8 mouse cellular contexts compared by ENCODE assay signal in genomic region chr16:38742113-38742658, GRCm38 (mm10). TPM values are rescaled to one million over a fixed set of nuclear protein-coding genes. Genes with fewer than 3 reads are reported as not detected.
DNase-seq lines count a peak whose midpoint lies in the region; ATAC-seq and TF ChIP-seq lines count a peak whose summit lies in the region.

Gene B4galt4, plus strand, starts transcription at chr16:38742264.

- TF ChIP-seq POLR2A in small intestine, adult 2 months (IDR thresholded peaks at IDR 0.05; ENCODE audit: low read depth, low read length), result peak; percentile 75

- no peaks in the 10 kb centered on the region for H3K9me3 ChIP-seq in intestine, embryonic 16.5 days (ENCODE audit: control insufficient read depth, low read length)
- H3K9me3 ChIP-seq in midbrain, embryonic 10.5 days (replicated peaks), result no peaks in the 10 kb centered on the region

- peaks cover 11% of the 10 kb centered on the region; the same call in 1 of the 2 replicates for H3K4me1 ChIP-seq in intestine, embryonic 16.5 days (ENCODE audit: control insufficient read depth, insufficient read depth, low read length)
- peaks cover 13% of the 10 kb centered on the region for H3K4me1 ChIP-seq in midbrain, embryonic 10.5 days
- peaks cover 7% of the 10 kb centered on the region; the same call in 1 of the 2 replicates for H3K4me1 ChIP-seq in small intestine, adult 2 months (ENCODE audit: control insufficient read depth, insufficient read depth, insufficient read length, low read length)

- TF ChIP-seq CTCF in small intestine, adult 2 months (IDR thresholded peaks at IDR 0.05; ENCODE audit: extremely low read depth, insufficient read length, insufficient replicate concordance, low read depth, low read length), result no peak

- intact Hi-C loops in left cerebral cortex, postnatal 36 days (cut with DNase I), result loop anchor here (10.0 kb wide), 1 partner anchor 73 kb away; no protein-coding TSS in a partner anchor

- H3K4me3 ChIP-seq in intestine, embryonic 16.5 days (ENCODE audit: low read length), result peak within 1 kb of the TSS; percentile 80
- peak within 1 kb of the TSS; percentile 82 for H3K4me3 ChIP-seq in midbrain, embryonic 10.5 days
- H3K4me3 ChIP-seq in small intestine, adult 2 months (ENCODE audit: low read depth, low read length), result peak within 1 kb of the TSS; percentile 94

- H3K4me2 ChIP-seq in intestine, embryonic 16.5 days (ENCODE audit: low read depth, low read length), result peak within 1 kb of the TSS; percentile 94

- DNase-seq in adrenal gland, adult 2 months, result peak; percentile 91
- peak; percentile 89 for DNase-seq in embryo, embryonic 11 days
- DNase-seq in gonadal fat pad, adult 2 months (ENCODE audit: low read depth), result no peak
- peak; percentile 81 to 88 for DNase-seq in left cerebral cortex, postnatal 36 days (ENCODE audit: low spot score in 2 of 2)
- peak; percentile 81 for DNase-seq in midbrain, embryonic 10.5 days (ENCODE audit: low spot score)
- no peak for DNase-seq in c-Kit-positive CD71-positive TER-119-positive erythroid progenitor cells, embryonic 14.5 days (ENCODE audit: low spot score)

- no peaks in the 10 kb centered on the region for H3K36me3 ChIP-seq in intestine, embryonic 16.5 days (ENCODE audit: control insufficient read depth, insufficient read depth, low read length)
- H3K36me3 ChIP-seq in midbrain, embryonic 10.5 days, result no peaks in the 10 kb centered on the region
- H3K36me3 ChIP-seq in small intestine, adult 2 months (ENCODE audit: control insufficient read depth, insufficient read depth, low read length), result no peaks in the 10 kb centered on the region

- H3K27me3 ChIP-seq in intestine, embryonic 16.5 days (replicated peaks; ENCODE audit: control insufficient read depth, insufficient read depth, low read length), result no peaks in the 10 kb centered on the region
- H3K27me3 ChIP-seq in midbrain, embryonic 10.5 days (ENCODE audit: low read depth, poor library complexity, severe bottlenecking), result peaks cover 11% of the 10 kb centered on the region
- H3K27me3 ChIP-seq in small intestine, adult 2 months (ENCODE audit: control insufficient read depth, insufficient read depth, low read length), result no peaks in the 10 kb centered on the region

- ATAC-seq in intestine, embryonic 16.5 days, result peak; percentile 96

- peak within 1 kb of the TSS; percentile 84 for H3K27ac ChIP-seq in intestine, embryonic 16.5 days (ENCODE audit: low read length)
- H3K27ac ChIP-seq in midbrain, embryonic 10.5 days (replicated peaks), result peak within 1 kb of the TSS; percentile 87
- peak within 1 kb of the TSS; percentile 73 for H3K27ac ChIP-seq in small intestine, adult 2 months (ENCODE audit: insufficient read depth, low read depth, low read length)

- peak within 1 kb of the TSS; percentile 86 for H3K9ac ChIP-seq in intestine, embryonic 16.5 days (ENCODE audit: low read depth, low read length)

- WGBS in intestine, embryonic 16.5 days, result under 1% methylated on average over 68 of the region's 69 CpGs
- WGBS in midbrain, embryonic 10.5 days, result under 1% methylated on average over 69 of the region's 69 CpGs
- under 1% methylated on average over 69 of the region's 69 CpGs for WGBS in small intestine, adult 2 months

RNA-seq across cellular contexts. Expression of gene B4galt4, which starts in this region (rescaled TPM):
- total RNA-seq in adrenal gland, adult 2 months (2021), result 10 to 100 TPM in 1 of 2 experiments, 1 to 10 TPM in 1; 7.6 to 14.3 TPM
- polyA plus RNA-seq in adrenal gland, adult 2 months (2012; rRNA removed), result 4.3 and 5.5 TPM in 2 replicates
- 30.4 and 35.6 TPM in 2 replicates for polyA plus RNA-seq in gonadal fat pad, adult 2 months (2012; rRNA removed)
- 21.7 and 22.0 TPM in 2 replicates for polyA plus RNA-seq in intestine, embryonic 16.5 days (2015; fragmentation: Nextera tagmentation; extraction: Ambion mirVana)
- 10 to 100 TPM; 19.9 to 22.9 TPM for total RNA-seq in left cerebral cortex, postnatal 36 days (2021)
- 20.8 and 25.7 TPM in 2 replicates for polyA plus RNA-seq in midbrain, embryonic 10.5 days (2016; fragmentation: Nextera tagmentation; extraction: Ambion mirVana)
- polyA plus RNA-seq in small intestine, adult 2 months (2012; rRNA removed), result 5.1 and 8.7 TPM in 2 replicates

Comparison
In these comparisons a context has a peak if more than half of its experiments do, and no peak if none do; other contexts are left out.
1. DNase-seq: peak in adrenal gland, adult 2 months (single experiment), embryo, embryonic 11 days (single experiment), left cerebral cortex, postnatal 36 days (2 of 2) and midbrain, embryonic 10.5 days (single experiment); none in gonadal fat pad, adult 2 months (single experiment) and c-Kit-positive CD71-positive TER-119-positive erythroid progenitor cells, embryonic 14.5 days (single experiment).
2. Peak in every context shown above with its lines, with median percentiles within 50 percentile points of each other: H3K27ac ChIP-seq and H3K4me3 ChIP-seq.